Mouse (Mus musculus) thymus, adult 2 months (tissue): ENCODE data around the gene Egfl8.

ENCODE experiments used
- CTCF ChIP-seq: fragments of 200-500 bp; IDR thresholded peaks from 2 replicates; pipeline ENCODE4 v1.5.1; 2012; ENCODE audit warnings: mild to moderate bottlenecking, control low read depth, low read length, moderate library complexity, borderline replicate concordance; ENCODE audit not compliant: control insufficient read depth, poor library complexity, insufficient read depth; ENCODE audit errors: extremely low read depth
- POLR2A ChIP-seq: fragments of 200-500 bp; IDR thresholded peaks from 2 replicates; pipeline ENCODE4 v1.6.1; 2012; ENCODE audit warnings: mild to moderate bottlenecking, low read length, control low read depth, moderate library complexity; ENCODE audit not compliant: control insufficient read depth, poor library complexity, insufficient read depth; ENCODE audit errors: extremely low read depth

GRCm38 (mm10) chr17:34611050-34611449 is 4.7 kb downstream of the Egfl8 start:
- no peak for TF ChIP-seq POLR2A
- TF ChIP-seq CTCF: no peak
